Mouse (Mus musculus) stomach, embryonic 16.5 days (tissue): Measurements from ENCODE around the gene Srsf4. TPM values are rescaled to one million over a fixed set of nuclear protein-coding genes. Genes with fewer than 3 reads are reported as not detected.

Source experiments
- polyA plus RNA-seq: library from polyadenylated mRNA; unstranded; fragments of >200 nt; fragmentation: Nextera tagmentation; extraction: Ambion mirVana; gene quantifications from 2 replicates; pipeline ENCODE4 v1.2.1, GENCODE M21; 2015

Gene Srsf4
- polyA plus RNA-seq, 1 experiment from 2014 or later: 81.2 TPM

Other genes with a start within 250 kb of the Srsf4 start
- 13.7 and 13.8 TPM in 2 replicates for gene Ptpru, start 35.3 kb upstream of the Srsf4 start, polyA plus RNA-seq
- gene Mecr, start 30.1 kb upstream of the Srsf4 start, polyA plus RNA-seq: 56.1 and 57.0 TPM in 2 replicates
- gene Tmem200b, start 48.2 kb downstream of the Srsf4 start, polyA plus RNA-seq: 0.22 and 0.41 TPM in 2 replicates
- gene Gm10300, start 201.1 kb downstream of the Srsf4 start, polyA plus RNA-seq: 0.05 TPM in 1 of 2 replicates, not detected in the other
- 55.7 and 60.0 TPM in 2 replicates for gene Epb41, start 201.7 kb downstream of the Srsf4 start, polyA plus RNA-seq